ENCODE assay signal across 9 mouse cellular contexts in genomic region chr2:118759828-118760227, GRCm38 (mm10). TPM values are rescaled to one million over a fixed set of nuclear protein-coding genes. Genes with fewer than 3 reads are reported as not detected.
A peak's percentile ranks its signal among the peaks of the same experiment; 100 is the strongest.
DNase-seq lines count a peak whose midpoint lies in the region; ATAC-seq and TF ChIP-seq lines count a peak whose summit lies in the region.
"Had no signal": no experiment of that assay in that cellular context is flagged by ENCODE, and none has a peak within 500 bp of the region (broad histone marks: within the 10 kb centered on the region; RNA-seq: fewer than 3 reads in every experiment).

No protein-coding gene starts in this region.

- H3K27me3 ChIP-seq in testis, adult 2 months (ENCODE audit: control insufficient read depth, insufficient read depth, low read length): no peaks in the 10 kb centered on the region
- no peaks in the 10 kb centered on the region for H3K27me3 ChIP-seq in liver, adult 2 months (ENCODE audit: control insufficient read depth, insufficient read depth, low read length)
- H3K27me3 ChIP-seq in midbrain, postnatal 0 days (ENCODE audit: insufficient read depth, low read length): no peaks in the 10 kb centered on the region

- intact Hi-C loops in heart, postnatal 36 days (cut with DNase I): loop anchor here (5.0 kb wide), 1 partner anchor 217 kb away; no protein-coding TSS in a partner anchor

- H3K4me3 ChIP-seq in testis, adult 2 months (ENCODE audit: control insufficient read depth, low read depth, low read length): no peak overlapping the region
- H3K4me3 ChIP-seq in liver, adult 2 months (ENCODE audit: insufficient read depth, low read depth, low read length): no peak overlapping the region
- no peak overlapping the region for H3K4me3 ChIP-seq in midbrain, postnatal 0 days (ENCODE audit: low read depth, low read length)
- H3K4me3 ChIP-seq: erythroblast, embryonic 14.5 days had no signal

- no peaks in the 10 kb centered on the region for H3K9me3 ChIP-seq in midbrain, postnatal 0 days (ENCODE audit: low read length)

- DNase-seq in testis, postnatal 14 days (ENCODE audit: low spot score): no peak
- DNase-seq in cerebellum, postnatal 14 days: peak; percentile 66 to 78
- peak; percentile 50 to 52 for DNase-seq in heart, postnatal 36 days
- DNase-seq in liver, adult 2 months (ENCODE audit: extremely low read depth, low read depth, low spot score): no peak
- peak; percentile 88 for DNase-seq in midbrain, postnatal 0 days (ENCODE audit: low spot score)
- peak; percentile 80 for DNase-seq in thymus, postnatal 0 days (ENCODE audit: low spot score)
- no peak for DNase-seq in ovary, adult 18-20 months (ENCODE audit: low spot score)

- TF ChIP-seq CTCF in testis, adult 2 months (IDR thresholded peaks at IDR 0.05; ENCODE audit: control insufficient read depth, insufficient read depth, insufficient replicate concordance, low read depth, low read length): peak; percentile 19; the same call in 1 of the 2 replicates
- peak; percentile 55 for TF ChIP-seq CTCF in liver, adult 2 months (IDR thresholded peaks at IDR 0.05; ENCODE audit: low read depth, low read length)
- TF ChIP-seq CTCF in midbrain, postnatal 0 days (IDR thresholded peaks at IDR 0.05): peak; percentile 89

- 27% methylated on average over 8 of the region's 8 CpGs for WGBS in liver, adult 2 months
- WGBS in midbrain, postnatal 0 days: 15% methylated on average over 8 of the region's 8 CpGs

- no peaks in the 10 kb centered on the region for H3K79me2 ChIP-seq in liver, adult 2 months (ENCODE audit: control insufficient read depth, insufficient read depth, low read length)

- no peak for TF ChIP-seq POLR2A in testis, adult 2 months (IDR thresholded peaks at IDR 0.05; ENCODE audit: control insufficient read depth, low read depth, low read length)
- TF ChIP-seq POLR2A in liver, adult 2 months (IDR thresholded peaks at IDR 0.05; ENCODE audit: extremely low read depth, insufficient read depth, low read length): no peak

- peak; percentile 67 for ATAC-seq in midbrain, postnatal 0 days (ENCODE audit: low FRiP score)

- peaks cover 20% of the 10 kb centered on the region for H3K4me1 ChIP-seq in testis, adult 2 months (ENCODE audit: control insufficient read depth, insufficient read depth, low read length)
- peaks cover 10% of the 10 kb centered on the region for H3K4me1 ChIP-seq in liver, adult 2 months (ENCODE audit: control insufficient read depth, insufficient read depth, low read length)
- H3K4me1 ChIP-seq in midbrain, postnatal 0 days (ENCODE audit: insufficient read depth, low read length): peaks cover 8% of the 10 kb centered on the region

- no peak overlapping the region for H3K9ac ChIP-seq in liver, adult 2 months (ENCODE audit: low read depth, low read length)
- no peak overlapping the region for H3K9ac ChIP-seq in midbrain, postnatal 0 days (replicated peaks; ENCODE audit: low read length, poor library complexity, severe bottlenecking)

- no peaks in the 10 kb centered on the region for H3K36me3 ChIP-seq in testis, adult 2 months (ENCODE audit: control insufficient read depth, insufficient read depth, low read length)
- H3K36me3 ChIP-seq in liver, adult 2 months (ENCODE audit: control insufficient read depth, insufficient read depth, low read length): no peaks in the 10 kb centered on the region
- no peaks in the 10 kb centered on the region for H3K36me3 ChIP-seq in midbrain, postnatal 0 days (ENCODE audit: insufficient read depth, low read length)

- H3K27ac ChIP-seq in testis, adult 2 months (ENCODE audit: control insufficient read depth, insufficient read depth, low read depth, low read length): no peak overlapping the region
- H3K27ac ChIP-seq in liver, adult 2 months (replicated peaks; ENCODE audit: insufficient read depth, low read depth, low read length): no peak overlapping the region
- H3K27ac ChIP-seq in midbrain, postnatal 0 days (ENCODE audit: low read depth, low read length): no peak overlapping the region

- no peak overlapping the region for H3K4me2 ChIP-seq in midbrain, postnatal 0 days (ENCODE audit: low read depth, low read length, poor library complexity, severe bottlenecking)

RNA-seq across cellular contexts. Expression of gene Ccdc9b, which starts 2.6 kb away (rescaled TPM):
- polyA plus RNA-seq in testis, adult 2 months (2012; rRNA removed): 0.80 and 0.85 TPM in 2 replicates
- total RNA-seq in heart, postnatal 36 days (2021): 10 to 100 TPM; 24.1 to 28.3 TPM
- 1.1 and 1.9 TPM in 2 replicates for total RNA-seq in liver, adult 2 months (2014; rRNA removed)
- polyA plus RNA-seq in liver, adult 2 months (2012; rRNA removed): 0.68 and 0.94 TPM in 2 replicates
- 1.5 and 3.4 TPM in 2 replicates for total RNA-seq in midbrain, postnatal 0 days (2014; rRNA removed)
- polyA plus RNA-seq in midbrain, postnatal 0 days (2015; fragmentation: Nextera tagmentation; extraction: Ambion mirVana): 0.74 and 0.79 TPM in 2 replicates
- polyA plus RNA-seq in thymus, postnatal 0 days (2015; fragmentation: Nextera tagmentation; extraction: Ambion mirVana): 0.27 and 0.28 TPM in 2 replicates
- polyA plus RNA-seq: erythroblast, embryonic 14.5 days had no signal

RNA-seq across cellular contexts. Expression of gene Phgr1, which starts 12.7 kb away (rescaled TPM):
- polyA plus RNA-seq in testis, adult 2 months (2012; rRNA removed): 0.49 and 1.1 TPM in 2 replicates
- total RNA-seq in heart, postnatal 36 days (2021): not detected
- not detected in 2 replicates for total RNA-seq in liver, adult 2 months (2014; rRNA removed)
- polyA plus RNA-seq in liver, adult 2 months (2012; rRNA removed): 1.0 and 1.6 TPM in 2 replicates
- total RNA-seq in midbrain, postnatal 0 days (2014; rRNA removed): not detected in 2 replicates
- not detected in 2 replicates for polyA plus RNA-seq in midbrain, postnatal 0 days (2015; fragmentation: Nextera tagmentation; extraction: Ambion mirVana)
- polyA plus RNA-seq in thymus, postnatal 0 days (2015; fragmentation: Nextera tagmentation; extraction: Ambion mirVana): 0.92 and 1.5 TPM in 2 replicates
- polyA plus RNA-seq: erythroblast, embryonic 14.5 days had no signal

RNA-seq across cellular contexts. Expression of gene Inafm2, which starts 14.3 kb away (rescaled TPM):
- 12.6 and 13.4 TPM in 2 replicates for polyA plus RNA-seq in testis, adult 2 months (2012; rRNA removed)
- 10 to 100 TPM; 27.2 to 29.6 TPM for total RNA-seq in heart, postnatal 36 days (2021)
- 4.4 and 5.4 TPM in 2 replicates for total RNA-seq in liver, adult 2 months (2014; rRNA removed)
- polyA plus RNA-seq in liver, adult 2 months (2012; rRNA removed): 4.7 TPM in 2 replicates
- total RNA-seq in midbrain, postnatal 0 days (2014; rRNA removed): 13.5 and 17.4 TPM in 2 replicates
- polyA plus RNA-seq in midbrain, postnatal 0 days (2015; fragmentation: Nextera tagmentation; extraction: Ambion mirVana): 12.6 and 13.3 TPM in 2 replicates
- polyA plus RNA-seq in thymus, postnatal 0 days (2015; fragmentation: Nextera tagmentation; extraction: Ambion mirVana): 22.3 and 26.4 TPM in 2 replicates

RNA-seq across cellular contexts. Expression of gene Disp2, which starts 19.7 kb away (rescaled TPM):
- 0.28 and 0.77 TPM in 2 replicates for polyA plus RNA-seq in testis, adult 2 months (2012; rRNA removed)
- under 1 TPM; 0.03 to 0.06 TPM for total RNA-seq in heart, postnatal 36 days (2021)
- total RNA-seq in liver, adult 2 months (2014; rRNA removed): 1.0 and 1.3 TPM in 2 replicates
- 1.3 and 1.5 TPM in 2 replicates for polyA plus RNA-seq in liver, adult 2 months (2012; rRNA removed)
- 180 and 201 TPM in 2 replicates for total RNA-seq in midbrain, postnatal 0 days (2014; rRNA removed)
- 68.7 and 72.6 TPM in 2 replicates for polyA plus RNA-seq in midbrain, postnatal 0 days (2015; fragmentation: Nextera tagmentation; extraction: Ambion mirVana)
- polyA plus RNA-seq in thymus, postnatal 0 days (2015; fragmentation: Nextera tagmentation; extraction: Ambion mirVana): 0.07 and 0.09 TPM in 2 replicates
- polyA plus RNA-seq: erythroblast, embryonic 14.5 days had no signal

RNA-seq across cellular contexts. Expression of gene Plcb2, which starts 31.6 kb away (rescaled TPM):
- polyA plus RNA-seq in testis, adult 2 months (2012; rRNA removed): 17.6 and 17.9 TPM in 2 replicates
- total RNA-seq in heart, postnatal 36 days (2021): 1 to 10 TPM; 1.9 to 2.7 TPM
- total RNA-seq in liver, adult 2 months (2014; rRNA removed): 1.2 and 1.7 TPM in 2 replicates
- 0.68 and 0.80 TPM in 2 replicates for polyA plus RNA-seq in liver, adult 2 months (2012; rRNA removed)
- total RNA-seq in midbrain, postnatal 0 days (2014; rRNA removed): 0.52 and 2.4 TPM in 2 replicates
- polyA plus RNA-seq in midbrain, postnatal 0 days (2015; fragmentation: Nextera tagmentation; extraction: Ambion mirVana): 0.53 and 0.63 TPM in 2 replicates
- polyA plus RNA-seq in thymus, postnatal 0 days (2015; fragmentation: Nextera tagmentation; extraction: Ambion mirVana): 10.1 and 11.8 TPM in 2 replicates

Comparison
In these comparisons a context has a peak if more than half of its experiments do, and no peak if none do; other contexts are left out.
1. CTCF ChIP-seq: peak in every context shown above with its lines; median percentile 89 in midbrain, postnatal 0 days; 55 in liver, adult 2 months; 19 in testis, adult 2 months.
2. DNase-seq: peak in cerebellum, postnatal 14 days (2 of 2), heart, postnatal 36 days (2 of 2), midbrain, postnatal 0 days (single experiment) and thymus, postnatal 0 days (single experiment); none in testis, postnatal 14 days (single experiment), liver, adult 2 months (single experiment) and ovary, adult 18-20 months (single experiment).